Mouse (Mus musculus): ENCODE measurements at regions not wholly inside any gene's neighbourhood (a gene's known extent, or its start where the extent isn't known, plus 50 kb on each side); places are given as distances from the start of the nearest gene placed in this dataset.

- TF ChIP-seq CTCF (IDR thresholded peaks at IDR 0.05; ENCODE audit: low read depth): no peak
- TF ChIP-seq EP300 (optimal IDR thresholded peaks at IDR 0.05): no peak
These were observed 268.0 kb downstream of the Hhipl2 start for GRCm38 (mm10) chr1:183686056-183686455.
